Mouse (Mus musculus): ENCODE measurements at regions not wholly inside any gene's neighbourhood (a gene's known extent, or its start where the extent isn't known, plus 50 kb on each side); places are given as distances from the start of the nearest gene placed in this dataset.

DNA sequence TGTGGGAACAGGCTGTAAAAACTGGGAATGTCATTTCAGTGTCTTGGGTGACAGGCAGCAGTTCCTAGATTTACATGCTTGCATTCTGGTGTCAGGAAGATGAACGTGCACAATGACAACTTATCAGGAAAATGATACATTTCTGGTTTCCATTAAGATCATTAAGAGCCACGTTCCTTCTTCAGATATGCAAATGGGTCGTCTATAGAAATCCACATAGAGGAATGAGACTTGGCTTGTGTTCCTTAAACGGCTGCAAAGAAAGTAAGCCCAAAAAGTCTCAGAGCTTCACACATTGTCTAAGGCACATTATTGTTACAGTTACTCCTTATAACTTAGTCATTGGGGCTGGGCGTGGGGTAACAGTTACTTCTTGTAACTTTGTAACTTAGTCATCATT lies 314.4 kb downstream of the Ttll7 start:
- no peaks in the 10 kb centered on the region for H3K4me1 ChIP-seq (ENCODE audit: control insufficient read depth, insufficient read depth, low read length)
- TF ChIP-seq POLR2A (IDR thresholded peaks at IDR 0.05; ENCODE audit: borderline replicate concordance, control insufficient read depth, low read depth, low read length) (no peak), CTCF (IDR thresholded peaks at IDR 0.05; ENCODE audit: control insufficient read depth, insufficient read depth, low read length) (no peak)
- H3K27ac ChIP-seq (ENCODE audit: control insufficient read depth, insufficient read depth, low read depth, low read length, poor library complexity) = no peak overlapping the region
- 72% methylated on average over 5 of the region's 5 CpGs for WGBS
- H3K4me3 ChIP-seq (replicated peaks; ENCODE audit: control insufficient read depth, low read depth, low read length) = no peak overlapping the region

DNA sequence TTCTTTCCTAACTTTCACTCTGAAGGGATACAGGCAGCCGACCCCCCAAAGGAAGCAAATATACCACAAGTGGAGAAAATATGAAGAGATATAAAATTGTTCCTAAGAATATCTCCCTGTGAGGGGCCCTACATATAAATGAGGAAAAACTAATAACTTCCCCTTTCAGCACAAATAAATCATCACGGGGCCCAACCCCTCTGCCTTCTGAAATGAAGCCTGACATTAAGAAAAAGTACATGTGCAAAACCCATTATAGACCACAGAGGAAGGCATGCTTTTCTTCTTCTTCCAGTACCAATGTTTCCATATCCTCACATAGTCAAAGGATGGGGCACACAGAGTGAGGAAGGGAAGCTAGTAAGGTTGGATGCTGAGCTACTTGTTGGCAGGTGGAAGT lies 317.0 kb downstream of the Ttll7 start:
- Histone ChIP-seq H3K27ac (ENCODE audit: control insufficient read depth, insufficient read depth, low read depth, low read length, poor library complexity) (no peak overlapping the region), H3K4me3 (replicated peaks; ENCODE audit: control insufficient read depth, low read depth, low read length) (no peak overlapping the region), H3K4me1 (ENCODE audit: control insufficient read depth, insufficient read depth, low read length) (no peaks in the 10 kb centered on the region)
- no peak for TF ChIP-seq POLR2A (IDR thresholded peaks at IDR 0.05; ENCODE audit: borderline replicate concordance, control insufficient read depth, low read depth, low read length)
- TF ChIP-seq CTCF (IDR thresholded peaks at IDR 0.05; ENCODE audit: control insufficient read depth, insufficient read depth, low read length) = no peak
- 2% methylated on average over 2 of the region's 2 CpGs for WGBS

DNA sequence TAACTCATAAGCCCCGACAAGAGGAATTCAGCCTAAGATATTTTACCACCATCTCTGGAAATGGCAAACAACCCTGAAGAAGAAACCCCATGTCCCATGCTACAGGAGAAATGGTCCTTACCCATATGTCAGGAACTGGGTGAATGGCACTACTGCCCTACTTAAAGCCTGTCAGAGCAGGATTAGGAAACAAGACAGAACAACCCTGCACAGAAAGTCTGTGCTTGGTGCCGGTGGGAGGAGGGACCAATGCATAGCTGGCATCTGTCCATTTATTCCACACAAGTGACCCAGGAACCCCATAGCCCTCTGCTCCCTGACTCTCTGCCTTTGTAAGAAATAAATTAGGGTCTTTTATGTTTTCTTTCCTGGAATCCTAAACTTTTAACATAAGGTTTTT lies 317.9 kb downstream of the Ttll7 start:
- TF ChIP-seq CTCF (IDR thresholded peaks at IDR 0.05; ENCODE audit: control insufficient read depth, insufficient read depth, low read length) (no peak), POLR2A (IDR thresholded peaks at IDR 0.05; ENCODE audit: borderline replicate concordance, control insufficient read depth, low read depth, low read length) (no peak)
- Histone ChIP-seq H3K4me3 (replicated peaks; ENCODE audit: control insufficient read depth, low read depth, low read length) (no peak overlapping the region), H3K4me1 (ENCODE audit: control insufficient read depth, insufficient read depth, low read length) (no peaks in the 10 kb centered on the region), H3K27ac (ENCODE audit: control insufficient read depth, insufficient read depth, low read depth, low read length, poor library complexity) (no peak overlapping the region)
- 77% methylated on average over 2 of the region's 2 CpGs for WGBS

GRCm38 (mm10) chr3:147178746-147179145 lies 326.6 kb downstream of the Ttll7 start:
- Histone ChIP-seq H3K4me3 (replicated peaks; ENCODE audit: control insufficient read depth, low read depth, low read length) (no peak overlapping the region), H3K27ac (ENCODE audit: control insufficient read depth, insufficient read depth, low read depth, low read length, poor library complexity) (no peak overlapping the region), H3K4me1 (ENCODE audit: control insufficient read depth, insufficient read depth, low read length) (no peaks in the 10 kb centered on the region; the same call in 1 of the 2 replicates)
- WGBS = 81% methylated on average over 6 of the region's 6 CpGs
- no peak for TF ChIP-seq CTCF (IDR thresholded peaks at IDR 0.05; ENCODE audit: control insufficient read depth, insufficient read depth, low read length)
- no peak for TF ChIP-seq POLR2A (IDR thresholded peaks at IDR 0.05; ENCODE audit: borderline replicate concordance, control insufficient read depth, low read depth, low read length)

DNA sequence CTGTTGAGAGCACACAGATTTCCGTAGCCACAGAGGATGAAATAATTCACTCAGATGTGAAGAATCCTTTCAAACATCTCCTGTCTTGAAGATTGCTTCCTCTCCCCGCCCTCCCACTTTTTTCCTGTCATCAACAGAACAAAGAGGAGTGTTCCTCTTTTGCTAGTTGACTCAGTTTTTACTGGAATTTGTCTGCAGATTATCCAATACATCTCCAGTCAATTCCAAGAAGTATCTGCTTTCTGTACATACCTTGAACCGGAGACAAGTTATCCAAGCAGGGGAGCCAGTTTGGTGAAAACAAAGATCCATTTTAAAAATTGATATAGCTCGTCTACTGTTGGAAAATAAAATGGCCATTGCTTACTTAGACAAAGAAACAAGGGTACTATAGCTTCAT lies 328.5 kb downstream of the Ttll7 start:
- 46% methylated on average over 4 of the region's 4 CpGs for WGBS
- TF ChIP-seq CTCF (IDR thresholded peaks at IDR 0.05; ENCODE audit: control insufficient read depth, insufficient read depth, low read length) = no peak
- TF ChIP-seq POLR2A (IDR thresholded peaks at IDR 0.05; ENCODE audit: borderline replicate concordance, control insufficient read depth, low read depth, low read length) = no peak

GRCm38 (mm10) chr3:147181501-147182365 lies 329.6 kb downstream of the Ttll7 start:
- H3K4me3 ChIP-seq (replicated peaks; ENCODE audit: control insufficient read depth, low read depth, low read length) = no peak overlapping the region
- TF ChIP-seq CTCF (IDR thresholded peaks at IDR 0.05; ENCODE audit: control insufficient read depth, insufficient read depth, low read length) (no peak), POLR2A (IDR thresholded peaks at IDR 0.05; ENCODE audit: borderline replicate concordance, control insufficient read depth, low read depth, low read length) (no peak)
- H3K27ac ChIP-seq (ENCODE audit: control insufficient read depth, insufficient read depth, low read depth, low read length, poor library complexity) = no peak overlapping the region
- H3K4me1 ChIP-seq (ENCODE audit: control insufficient read depth, insufficient read depth, low read length) = no peaks in the 10 kb centered on the region; the same call in 1 of the 2 replicates
- WGBS = 6% methylated on average over 20 of the region's 20 CpGs

More for the DNA sequence above, 328.5 kb downstream of the Ttll7 start:
- Histone ChIP-seq H3K27ac (ENCODE audit: control insufficient read depth, insufficient read depth, low read depth, low read length, poor library complexity) (no peak overlapping the region), H3K4me3 (replicated peaks; ENCODE audit: control insufficient read depth, low read depth, low read length) (no peak overlapping the region), H3K4me1 (ENCODE audit: control insufficient read depth, insufficient read depth, low read length) (no peaks in the 10 kb centered on the region; the same call in 1 of the 2 replicates)

GRCm38 (mm10) chr3:147182366-147182875 lies 330.3 kb downstream of the Ttll7 start:
- Histone ChIP-seq H3K4me1 (ENCODE audit: control insufficient read depth, insufficient read depth, low read length) (no peaks in the 10 kb centered on the region; the same call in 1 of the 2 replicates), H3K27ac (ENCODE audit: control insufficient read depth, insufficient read depth, low read depth, low read length, poor library complexity) (no peak overlapping the region), H3K4me3 (replicated peaks; ENCODE audit: control insufficient read depth, low read depth, low read length) (no peak overlapping the region)
- TF ChIP-seq POLR2A (IDR thresholded peaks at IDR 0.05; ENCODE audit: borderline replicate concordance, control insufficient read depth, low read depth, low read length) = no peak
- no peak for TF ChIP-seq CTCF (IDR thresholded peaks at IDR 0.05; ENCODE audit: control insufficient read depth, insufficient read depth, low read length)
- 68% methylated on average over 15 of the region's 15 CpGs for WGBS

GRCm38 (mm10) chr3:147183656-147184290 lies 331.6 kb downstream of the Ttll7 start:
- 69% methylated on average over 11 of the region's 11 CpGs for WGBS
- H3K27ac ChIP-seq (ENCODE audit: control insufficient read depth, insufficient read depth, low read depth, low read length, poor library complexity) = no peak overlapping the region
- H3K4me1 ChIP-seq (ENCODE audit: control insufficient read depth, insufficient read depth, low read length) = no peaks in the 10 kb centered on the region; the same call in 1 of the 2 replicates
- TF ChIP-seq POLR2A (IDR thresholded peaks at IDR 0.05; ENCODE audit: borderline replicate concordance, control insufficient read depth, low read depth, low read length) = no peak
- no peak overlapping the region for H3K4me3 ChIP-seq (replicated peaks; ENCODE audit: control insufficient read depth, low read depth, low read length)
